Mouse (Mus musculus): ENCODE results near the gene Txlna.

The Txlna gene

DNA sequence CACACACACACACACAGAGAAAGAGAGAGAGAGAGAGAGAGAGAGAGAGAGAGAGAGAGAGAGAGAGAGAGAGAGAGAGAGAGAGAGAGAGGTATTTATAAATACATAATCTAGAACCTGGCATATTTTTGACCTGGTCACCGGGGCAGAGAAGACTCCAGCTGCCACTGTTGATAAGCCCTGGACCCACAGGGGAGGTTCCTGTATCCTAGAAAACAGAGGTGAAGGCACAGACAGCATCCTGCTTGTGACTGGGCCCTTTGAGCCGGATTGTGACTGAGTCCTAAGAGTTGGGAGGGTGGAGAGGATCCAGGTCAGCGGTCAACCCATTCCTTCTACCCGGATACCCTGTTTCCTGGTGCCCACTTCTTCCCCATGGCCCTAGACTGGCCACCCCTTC lies 52.0 kb downstream of the Txlna start:
- no peak for DNase-seq (ENCODE audit: low spot score in 2 of 2)

DNA sequence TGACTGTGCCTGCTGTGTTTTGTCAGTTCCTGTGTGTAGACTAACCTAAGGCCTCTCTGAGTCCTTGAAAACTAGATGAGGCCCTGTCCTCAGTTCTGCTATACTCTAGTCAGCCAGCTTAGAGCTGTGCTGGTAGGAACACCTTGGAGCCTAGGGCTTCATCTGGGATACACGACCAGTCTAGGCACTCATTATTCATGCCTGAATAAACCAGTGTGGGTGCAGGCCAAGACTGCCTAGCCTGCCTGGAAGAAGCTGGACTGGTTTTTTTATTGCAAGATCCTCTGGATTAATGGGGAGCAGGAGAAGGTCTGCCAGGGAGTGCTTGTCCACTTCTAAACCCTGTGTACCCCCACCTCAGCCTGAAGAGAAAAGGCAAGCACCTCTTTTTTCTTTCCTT lies 53.9 kb downstream of the Txlna start:
- DNase-seq (ENCODE audit: low spot score in 2 of 2): no peak

DNA sequence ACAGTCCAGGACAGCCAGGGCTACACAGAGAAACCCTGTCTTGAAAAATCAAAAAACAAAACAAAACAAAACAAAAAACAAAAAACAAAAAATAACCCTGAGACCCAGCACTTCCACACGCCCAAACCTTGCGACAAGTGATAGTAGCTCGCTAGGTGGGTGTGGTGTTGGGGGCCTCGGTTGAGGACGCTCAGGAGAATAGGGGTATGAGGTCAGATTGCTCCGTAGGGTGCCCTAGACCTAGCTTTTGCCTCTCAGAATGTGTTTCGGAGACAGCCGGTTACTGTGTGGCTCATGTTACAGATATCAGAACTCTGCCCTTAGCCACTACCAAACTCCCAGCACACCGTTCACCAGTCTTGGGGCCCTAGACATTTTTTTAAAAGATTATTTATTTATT lies 55.1 kb downstream of the Txlna start:
- no peak for DNase-seq (ENCODE audit: low spot score in 2 of 2)

DNA sequence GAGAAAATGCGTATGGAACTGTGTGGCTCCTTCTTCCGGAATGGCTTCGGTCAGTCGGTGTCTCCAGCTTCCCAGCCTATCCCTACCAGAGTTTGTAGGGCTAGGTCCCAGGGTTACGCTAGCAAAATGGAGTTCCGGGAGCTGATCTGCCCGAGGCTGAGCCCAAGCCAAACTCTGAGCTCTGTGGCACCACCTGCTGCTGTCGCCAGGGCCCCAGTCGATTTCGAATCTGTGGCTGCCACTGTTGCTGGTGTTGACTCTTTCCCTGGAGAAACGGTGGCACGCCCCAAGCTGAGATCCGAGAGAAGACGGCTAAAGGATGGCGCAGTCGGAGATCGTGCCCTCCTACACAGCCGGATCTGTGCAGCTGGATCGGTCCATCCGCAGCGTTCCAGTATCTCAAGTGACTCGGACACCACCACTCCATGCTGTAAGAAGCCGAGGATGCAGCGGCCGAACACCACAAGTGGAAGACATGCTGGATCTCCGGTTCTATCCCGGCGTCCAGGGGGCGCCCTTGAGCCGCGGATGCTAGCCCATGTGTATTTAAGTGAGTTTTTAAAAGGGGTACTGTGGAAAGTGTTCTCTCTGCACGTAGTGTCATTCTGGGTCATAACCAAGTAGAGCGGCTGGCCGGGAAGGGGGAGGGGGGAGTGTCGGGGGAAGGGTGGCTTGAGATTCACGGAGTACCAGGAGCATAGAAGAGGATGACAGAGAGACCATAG lies 55.8 kb downstream of the Txlna start:
- DNase-seq (ENCODE audit: low spot score in 2 of 2): peak; percentile 58 to 81

DNA sequence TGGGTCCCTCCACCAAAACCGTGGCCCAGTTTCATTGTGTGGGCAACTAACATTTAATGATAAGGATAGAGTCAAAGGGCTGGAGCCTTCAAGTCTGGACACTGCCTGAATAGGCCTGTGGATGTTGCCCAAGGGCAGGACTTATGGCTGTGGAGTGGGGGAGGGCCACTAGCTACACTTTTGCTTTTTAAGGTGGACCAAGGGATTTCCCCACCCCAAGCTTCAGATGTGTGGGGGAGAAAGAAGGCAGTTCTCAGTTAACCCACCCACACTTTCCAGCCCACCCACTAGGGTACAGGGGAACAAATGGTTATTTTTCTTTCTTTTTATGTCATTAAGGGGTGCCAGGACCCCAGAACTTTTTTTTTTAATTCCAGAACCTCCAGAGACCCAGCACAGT lies 56.5 kb downstream of the Txlna start:
- no peak for DNase-seq (ENCODE audit: low spot score in 2 of 2)

DNA sequence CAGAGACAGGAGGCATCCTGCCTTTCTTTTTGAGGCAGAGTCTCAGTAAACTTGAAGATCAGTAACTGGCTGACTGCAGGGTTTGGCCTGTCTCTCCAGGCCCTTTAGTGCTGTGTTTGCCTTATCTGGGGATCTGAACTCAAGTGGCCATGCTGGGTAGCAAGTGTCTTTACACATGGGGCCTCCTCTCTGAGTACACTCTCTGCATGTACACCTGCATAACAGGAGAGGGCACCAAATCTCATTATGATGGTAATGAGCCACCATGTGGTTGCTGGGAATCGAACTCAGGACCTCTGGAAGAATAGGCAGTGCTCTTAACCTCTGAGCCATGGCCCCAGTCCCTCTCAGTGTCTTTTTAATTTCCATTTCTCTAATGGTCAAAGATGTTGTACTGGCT lies 58.6 kb downstream of the Txlna start:
- DNase-seq (ENCODE audit: low spot score in 2 of 2): no peak

DNA sequence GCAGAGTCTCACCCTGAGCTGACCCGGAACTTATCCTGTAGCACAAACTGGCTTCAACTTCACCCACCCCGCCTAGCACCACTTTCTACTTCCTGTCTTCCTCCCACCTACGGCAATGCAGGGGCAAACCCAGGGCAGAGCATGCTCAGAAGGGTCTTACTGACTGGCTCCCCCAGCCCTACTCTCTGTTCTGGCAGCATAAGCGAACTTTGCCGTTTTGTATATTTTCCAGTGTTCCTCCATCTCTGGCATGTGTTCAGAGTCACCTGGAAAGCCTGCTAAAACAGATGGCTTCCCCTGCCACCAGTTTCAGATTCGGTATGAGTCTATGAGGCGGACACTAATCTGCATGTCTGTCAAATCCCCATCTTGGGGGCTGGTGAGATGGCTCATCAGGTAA lies 60.5 kb downstream of the Txlna start:
- no peak for DNase-seq (ENCODE audit: low spot score in 2 of 2)

DNA sequence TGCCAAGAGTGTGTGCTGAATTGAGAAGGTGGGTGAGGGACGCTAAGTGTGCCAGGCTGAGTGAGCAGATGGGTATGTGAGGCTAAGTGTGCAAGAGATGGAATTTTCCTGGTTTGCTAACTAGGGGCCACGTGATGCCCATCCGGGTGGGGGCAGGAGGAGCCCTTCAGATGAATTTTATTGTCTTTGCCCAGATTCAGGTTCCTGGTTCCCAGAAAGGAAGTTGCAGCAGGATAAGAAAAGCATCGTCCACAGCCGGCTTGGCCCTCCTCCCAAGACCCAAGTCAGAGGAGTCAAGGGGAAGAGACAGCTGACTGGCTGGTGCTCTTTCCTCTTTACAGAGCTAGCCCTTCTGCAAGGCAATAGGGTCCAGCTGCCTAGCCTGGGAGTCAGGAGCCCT lies 62.4 kb downstream of the Txlna start, which contains the start of gene Fam167b:
Gene Fam167b (minus strand): TSS at position 84 of the 400 bp plus-strand sequence.
- no peak for DNase-seq (ENCODE audit: low spot score in 2 of 2)

DNA sequence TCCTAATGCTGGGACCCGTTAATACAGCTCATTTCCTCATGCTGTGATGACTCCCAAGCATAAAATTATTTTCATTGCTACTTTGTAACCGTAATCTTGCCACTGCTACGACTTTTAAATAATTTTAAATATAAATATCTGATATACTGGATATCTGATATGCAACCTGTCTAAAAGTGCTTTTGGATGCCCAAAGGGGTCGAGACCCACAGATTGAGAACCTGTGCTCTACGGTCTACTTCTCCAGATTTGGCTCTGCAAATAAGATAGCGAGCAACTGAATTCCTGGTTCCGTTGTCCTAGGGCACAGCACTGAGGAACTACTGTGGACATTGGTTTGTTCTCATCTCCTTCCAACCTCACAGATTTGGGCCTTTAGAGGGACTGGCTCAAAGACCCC lies 63.2 kb downstream of the Txlna start:
- DNase-seq (ENCODE audit: low spot score in 2 of 2): no peak

DNA sequence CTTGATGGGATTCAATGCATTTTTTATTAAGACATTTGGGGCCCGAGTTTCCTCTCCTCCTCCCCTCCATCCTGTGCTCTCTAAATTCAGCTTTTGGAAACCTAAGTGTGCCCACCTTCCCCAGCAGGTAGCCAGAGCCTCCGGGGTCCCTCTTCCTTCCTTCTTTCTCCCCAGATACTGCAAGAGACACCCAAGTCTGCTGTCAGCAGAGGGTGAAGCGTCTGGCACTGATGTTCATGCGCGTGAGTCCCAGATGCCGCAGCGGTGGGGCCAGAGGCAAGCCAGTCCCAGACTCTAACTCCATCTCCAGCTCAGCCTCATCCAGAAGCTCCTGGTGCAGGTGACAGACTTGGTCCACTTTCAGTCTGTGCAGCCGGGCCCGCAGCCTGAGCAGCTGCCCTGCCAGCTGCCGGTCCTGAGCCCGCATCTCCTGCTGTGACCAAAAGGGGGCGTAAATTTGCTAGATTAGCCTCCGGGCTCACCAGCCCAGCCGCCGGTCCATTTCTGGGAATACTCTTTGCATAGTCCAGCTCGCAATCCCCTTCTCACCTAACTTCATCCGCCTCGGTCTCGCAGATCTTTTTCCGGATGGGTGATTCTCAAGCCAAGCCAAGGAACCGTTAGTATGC lies 63.9 kb downstream of the Txlna start:
- DNase-seq (ENCODE audit: low spot score in 2 of 2): peak; percentile 40 to 73
